Mouse (Mus musculus): ENCODE data around the gene Spns2.

Gene Spns2

GRCm38 (mm10) chr11:72410521-72411092, 79.1 kb downstream of the Spns2 start:
- DNase-seq (ENCODE audit: low spot score in 2 of 2): no peak

GRCm38 (mm10) chr11:72409649-72410385, 79.9 kb downstream of the Spns2 start:
- no peak for DNase-seq (ENCODE audit: low spot score in 2 of 2)

GRCm38 (mm10) chr11:72408451-72409170, 81.1 kb downstream of the Spns2 start:
- no peak for DNase-seq (ENCODE audit: low spot score in 2 of 2)

- no peak for DNase-seq (ENCODE audit: low spot score in 2 of 2)
Measured at GRCm38 (mm10) chr11:72407574-72407973, 82.1 kb downstream of the Spns2 start.

- no peak for DNase-seq (ENCODE audit: low spot score in 2 of 2)
Measured at GRCm38 (mm10) chr11:72407081-72407480, 82.6 kb downstream of the Spns2 start.

GRCm38 (mm10) chr11:72406079-72406675, 83.5 kb downstream of the Spns2 start:
- DNase-seq (ENCODE audit: low spot score in 2 of 2): no peak

GRCm38 (mm10) chr11:72405532-72405931, 84.2 kb downstream of the Spns2 start:
- DNase-seq (ENCODE audit: low spot score in 2 of 2): no peak

GRCm38 (mm10) chr11:72402969-72403368, 86.7 kb downstream of the Spns2 start:
- DNase-seq (ENCODE audit: low spot score in 2 of 2): no peak

- no peak for DNase-seq (ENCODE audit: low spot score in 2 of 2)
Measured at GRCm38 (mm10) chr11:72402017-72402416, 87.7 kb downstream of the Spns2 start.
